In the genomic region with DNA sequence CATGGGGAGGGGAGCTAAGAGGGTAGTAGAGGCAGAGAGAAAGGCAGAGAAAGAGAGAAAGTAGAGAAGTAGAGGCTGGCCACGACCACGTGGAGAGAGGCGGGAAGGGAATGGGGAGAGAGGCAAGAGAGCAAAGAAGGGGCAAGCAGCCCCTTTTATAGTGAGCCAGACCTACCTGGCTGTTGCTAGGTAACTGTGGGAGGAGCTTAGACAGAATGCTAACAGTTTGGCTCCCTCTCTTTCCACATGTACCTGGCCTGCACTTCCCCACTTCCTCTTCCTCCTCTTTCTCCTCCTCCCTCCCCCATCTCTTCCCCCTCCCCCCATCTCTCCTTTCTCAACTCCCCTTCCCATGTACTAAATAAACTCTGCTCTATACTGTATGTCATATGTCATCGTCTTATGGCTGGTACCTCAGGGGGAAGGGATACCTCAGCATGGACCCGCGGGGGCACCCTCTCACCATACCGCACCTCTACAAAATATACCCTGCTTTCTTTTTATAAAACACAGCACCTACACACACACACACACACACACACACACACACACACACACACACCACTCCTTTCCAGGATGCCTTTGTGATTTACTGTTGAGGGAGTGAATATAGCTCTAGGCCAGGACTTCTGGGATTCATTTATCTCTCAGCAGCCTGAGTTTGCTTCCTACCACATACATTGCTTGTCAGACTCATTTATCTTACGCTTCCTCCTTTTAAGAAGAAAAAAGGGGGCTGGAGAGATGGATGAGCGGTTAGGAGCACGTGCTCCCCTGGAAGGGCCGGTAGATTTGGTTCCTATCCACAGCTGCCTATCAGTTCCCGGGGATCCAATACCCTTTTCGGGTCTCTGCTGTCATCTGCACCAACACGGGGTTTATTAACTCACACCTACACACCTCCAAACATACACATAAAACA, we compare ENCODE assay signal across 13 mouse cellular contexts. TPM values are rescaled to one million over a fixed set of nuclear protein-coding genes. Genes with fewer than 3 reads are reported as not detected.
DNase-seq lines count a peak whose midpoint lies in the region; ATAC-seq lines count a peak whose summit lies in the region.
"Had no signal": no experiment of that assay in that cellular context is flagged by ENCODE, and none has a peak within 500 bp of the region (broad histone marks: within the 10 kb centered on the region; RNA-seq: fewer than 3 reads in every experiment).

No protein-coding gene starts in this region.

- no peak overlapping the region for H3K4me2 ChIP-seq in hindbrain, embryonic 11.5 days (replicated peaks; ENCODE audit: low read depth, low read length)
- no peak overlapping the region for H3K4me2 ChIP-seq in midbrain, embryonic 15.5 days
- H3K4me2 ChIP-seq in midbrain, embryonic 13.5 days (replicated peaks) = no peak overlapping the region
- no peak overlapping the region for H3K4me2 ChIP-seq in hindbrain, embryonic 15.5 days
- no peak overlapping the region for H3K4me2 ChIP-seq in neural tube, embryonic 15.5 days
- H3K4me2 ChIP-seq: embryonic facial prominence, embryonic 13.5 days had no signal

- 66% methylated on average over 14 of the region's 14 CpGs for WGBS in hindbrain, embryonic 11.5 days
- WGBS in hindbrain, embryonic 10.5 days = 73% methylated on average over 14 of the region's 14 CpGs
- WGBS in midbrain, embryonic 15.5 days = 73% methylated on average over 14 of the region's 14 CpGs
- 76% methylated on average over 14 of the region's 14 CpGs for WGBS in midbrain, embryonic 13.5 days
- WGBS in hindbrain, embryonic 15.5 days = 55% methylated on average over 14 of the region's 14 CpGs
- WGBS in neural tube, embryonic 15.5 days = 54% methylated on average over 14 of the region's 14 CpGs
- 58% methylated on average over 14 of the region's 14 CpGs for WGBS in heart, embryonic 10.5 days

- no peak overlapping the region for H3K27ac ChIP-seq in hindbrain, embryonic 11.5 days (ENCODE audit: low read depth, low read length)
- H3K27ac ChIP-seq in hindbrain, embryonic 10.5 days = no peak overlapping the region
- H3K27ac ChIP-seq in midbrain, embryonic 15.5 days = no peak overlapping the region
- H3K27ac ChIP-seq in midbrain, embryonic 13.5 days = no peak overlapping the region
- H3K27ac ChIP-seq in hindbrain, embryonic 15.5 days (replicated peaks) = peak overlapping the region; percentile 33; the same call in 1 of the 2 replicates
- H3K27ac ChIP-seq in neural tube, embryonic 15.5 days (replicated peaks) = no peak overlapping the region
- no peak overlapping the region for H3K27ac ChIP-seq in heart, embryonic 10.5 days
- H3K27ac ChIP-seq: embryonic facial prominence, embryonic 13.5 days; heart, embryonic 13.5 days had no signal

- ATAC-seq in hindbrain, embryonic 11.5 days (ENCODE audit: low FRiP score) = peak; percentile 25; the same call in 1 of the 2 replicates
- ATAC-seq in midbrain, embryonic 15.5 days (replicated peaks) = 0 out of 2 replicates have a peak, but pooled peaks have one; percentile 33
- ATAC-seq in midbrain, embryonic 13.5 days = no peak; the same call in 1 of the 2 replicates
- ATAC-seq in hindbrain, embryonic 15.5 days (ENCODE audit: low FRiP score, low read depth) = peak; percentile 65; the same call in 1 of the 2 replicates
- peak; percentile 50 for ATAC-seq in neural tube, embryonic 15.5 days (ENCODE audit: low FRiP score)

- no peak overlapping the region for H3K9ac ChIP-seq in hindbrain, embryonic 11.5 days (ENCODE audit: low read depth, low read length)
- no peak overlapping the region for H3K9ac ChIP-seq in midbrain, embryonic 15.5 days
- H3K9ac ChIP-seq in midbrain, embryonic 13.5 days (replicated peaks) = no peak overlapping the region
- no peak overlapping the region for H3K9ac ChIP-seq in hindbrain, embryonic 15.5 days
- no peak overlapping the region for H3K9ac ChIP-seq in neural tube, embryonic 15.5 days (replicated peaks)
- H3K9ac ChIP-seq: embryonic facial prominence, embryonic 13.5 days had no signal

- no peak for DNase-seq in hindbrain, embryonic 11.5 days (ENCODE audit: low spot score)
- DNase-seq in hindbrain, embryonic 10.5 days (ENCODE audit: low spot score) = no peak
- no peak for DNase-seq in heart, embryonic 10.5 days (ENCODE audit: low spot score)
- no peak for DNase-seq in natural killer cell, adult 2 months (ENCODE audit: low spot score in 2 of 2)
- DNase-seq: cerebellum, adult 8-10 months; right cerebral cortex, postnatal 14 days; thymus, postnatal 25 days had no signal

- no peak overlapping the region for H3K4me3 ChIP-seq in hindbrain, embryonic 11.5 days (ENCODE audit: low read depth, low read length)
- H3K4me3 ChIP-seq in hindbrain, embryonic 10.5 days = no peak overlapping the region
- H3K4me3 ChIP-seq in midbrain, embryonic 15.5 days = no peak overlapping the region
- no peak overlapping the region for H3K4me3 ChIP-seq in midbrain, embryonic 13.5 days (replicated peaks)
- H3K4me3 ChIP-seq in hindbrain, embryonic 15.5 days = no peak overlapping the region
- no peak overlapping the region for H3K4me3 ChIP-seq in neural tube, embryonic 15.5 days (replicated peaks)
- H3K4me3 ChIP-seq in heart, embryonic 10.5 days = no peak overlapping the region
- H3K4me3 ChIP-seq: embryonic facial prominence, embryonic 13.5 days had no signal

- no peaks in the 10 kb centered on the region for H3K27me3 ChIP-seq in hindbrain, embryonic 11.5 days (ENCODE audit: control insufficient read depth, insufficient read depth, low read length)
- H3K27me3 ChIP-seq in hindbrain, embryonic 10.5 days (ENCODE audit: insufficient read depth, poor library complexity, severe bottlenecking) = no peaks in the 10 kb centered on the region
- no peaks in the 10 kb centered on the region for H3K27me3 ChIP-seq in midbrain, embryonic 15.5 days (replicated peaks)
- no peaks in the 10 kb centered on the region for H3K27me3 ChIP-seq in midbrain, embryonic 13.5 days
- no peaks in the 10 kb centered on the region for H3K27me3 ChIP-seq in hindbrain, embryonic 15.5 days
- no peaks in the 10 kb centered on the region for H3K27me3 ChIP-seq in neural tube, embryonic 15.5 days (replicated peaks)
- H3K27me3 ChIP-seq in heart, embryonic 10.5 days (ENCODE audit: insufficient read depth, poor library complexity, severe bottlenecking) = no peaks in the 10 kb centered on the region
- H3K27me3 ChIP-seq: embryonic facial prominence, embryonic 13.5 days; heart, embryonic 13.5 days had no signal

- no peaks in the 10 kb centered on the region for H3K9me3 ChIP-seq in hindbrain, embryonic 11.5 days (ENCODE audit: control insufficient read depth, low read length)
- no peaks in the 10 kb centered on the region for H3K9me3 ChIP-seq in hindbrain, embryonic 10.5 days
- H3K9me3 ChIP-seq in midbrain, embryonic 15.5 days = no peaks in the 10 kb centered on the region
- no peaks in the 10 kb centered on the region for H3K9me3 ChIP-seq in midbrain, embryonic 13.5 days
- no peaks in the 10 kb centered on the region for H3K9me3 ChIP-seq in hindbrain, embryonic 15.5 days
- no peaks in the 10 kb centered on the region for H3K9me3 ChIP-seq in neural tube, embryonic 15.5 days (replicated peaks)
- H3K9me3 ChIP-seq in heart, embryonic 10.5 days = no peaks in the 10 kb centered on the region
- H3K9me3 ChIP-seq: embryonic facial prominence, embryonic 13.5 days; heart, embryonic 13.5 days had no signal

- no peaks in the 10 kb centered on the region for H3K36me3 ChIP-seq in hindbrain, embryonic 11.5 days (ENCODE audit: control insufficient read depth, insufficient read depth, low read length)
- H3K36me3 ChIP-seq in hindbrain, embryonic 10.5 days = no peaks in the 10 kb centered on the region
- no peaks in the 10 kb centered on the region for H3K36me3 ChIP-seq in midbrain, embryonic 15.5 days (replicated peaks)
- H3K36me3 ChIP-seq in midbrain, embryonic 13.5 days = no peaks in the 10 kb centered on the region
- H3K36me3 ChIP-seq in hindbrain, embryonic 15.5 days = no peaks in the 10 kb centered on the region
- H3K36me3 ChIP-seq in neural tube, embryonic 15.5 days = no peaks in the 10 kb centered on the region
- H3K36me3 ChIP-seq in heart, embryonic 10.5 days = no peaks in the 10 kb centered on the region
- H3K36me3 ChIP-seq: embryonic facial prominence, embryonic 13.5 days; heart, embryonic 13.5 days had no signal

- H3K4me1 ChIP-seq in hindbrain, embryonic 11.5 days (replicated peaks; ENCODE audit: control insufficient read depth, insufficient read depth, low read length) = no peaks in the 10 kb centered on the region
- H3K4me1 ChIP-seq in hindbrain, embryonic 10.5 days (replicated peaks) = peaks cover 18% of the 10 kb centered on the region
- H3K4me1 ChIP-seq in midbrain, embryonic 15.5 days = peaks cover 22% of the 10 kb centered on the region
- H3K4me1 ChIP-seq in midbrain, embryonic 13.5 days (replicated peaks) = peaks cover 25% of the 10 kb centered on the region
- peaks cover 26% of the 10 kb centered on the region for H3K4me1 ChIP-seq in hindbrain, embryonic 15.5 days (replicated peaks)
- peaks cover 20% of the 10 kb centered on the region for H3K4me1 ChIP-seq in neural tube, embryonic 15.5 days
- H3K4me1 ChIP-seq in heart, embryonic 10.5 days = peaks cover 25% of the 10 kb centered on the region

RNA-seq across cellular contexts. Expression of gene Slc16a9, which starts 43.8 kb away (rescaled TPM):
- polyA plus RNA-seq in hindbrain, embryonic 11.5 days (2014; fragmentation: Nextera tagmentation; extraction: Ambion mirVana) = 0.32 and 0.36 TPM in 2 replicates
- 0.40 and 0.58 TPM in 2 replicates for polyA plus RNA-seq in hindbrain, embryonic 10.5 days (2016; fragmentation: Nextera tagmentation; extraction: Ambion mirVana)
- polyA plus RNA-seq in midbrain, embryonic 15.5 days (2015; fragmentation: Nextera tagmentation; extraction: Ambion mirVana) = 2.7 and 2.9 TPM in 2 replicates
- polyA plus RNA-seq in midbrain, embryonic 13.5 days (2015; fragmentation: Nextera tagmentation; extraction: Ambion mirVana) = 0.82 and 1.5 TPM in 2 replicates
- polyA plus RNA-seq in hindbrain, embryonic 15.5 days (2015; fragmentation: Nextera tagmentation; extraction: Ambion mirVana) = 1.6 and 3.6 TPM in 2 replicates
- polyA plus RNA-seq in neural tube, embryonic 15.5 days (2015; fragmentation: Nextera tagmentation; extraction: Ambion mirVana) = 1.0 and 1.8 TPM in 2 replicates
- 0.91 and 1.6 TPM in 2 replicates for polyA plus RNA-seq in heart, embryonic 10.5 days (2016; fragmentation: Nextera tagmentation; extraction: Ambion mirVana)
